Mouse (Mus musculus): ENCODE results near the gene Pcnx2.

- no peak for TF ChIP-seq POLR2A (IDR thresholded peaks at IDR 0.05; ENCODE audit: borderline replicate concordance, extremely low read depth, insufficient read depth, insufficient read length, poor library complexity, severe bottlenecking)
- no peak for TF ChIP-seq CTCF (IDR thresholded peaks at IDR 0.05; ENCODE audit: borderline replicate concordance, extremely low read depth, insufficient read depth, insufficient read length)
These were observed 153.1 kb downstream of the Pcnx2 start for GRCm38 (mm10) chr8:125744914-125745576.
